Mouse (Mus musculus): ENCODE measurements around the gene Naa20. TPM values are rescaled to one million over a fixed set of nuclear protein-coding genes. Genes with fewer than 3 reads are reported as not detected.

Gene Naa20
- polyA plus RNA-seq, 1 experiment, result 41.7 TPM

DNA sequence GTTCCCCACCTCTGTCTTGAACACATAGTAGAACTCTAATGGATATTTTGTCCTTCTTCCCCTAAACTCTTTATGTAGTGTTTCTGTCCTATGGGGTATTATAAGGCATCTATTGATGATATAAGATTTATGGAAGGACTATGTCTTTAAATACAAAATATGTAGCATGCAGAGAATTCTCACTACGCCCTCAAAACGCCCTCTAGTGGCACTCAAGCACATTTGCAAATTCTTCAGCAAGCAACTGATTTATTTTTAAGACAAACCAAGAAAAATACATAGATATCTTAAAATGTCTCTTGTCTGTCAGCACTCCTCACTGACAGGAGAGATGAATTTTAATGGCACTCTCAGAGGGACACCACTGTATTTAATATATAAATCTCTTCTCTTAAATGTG, 19.5 kb upstream of the Naa20 start:
- H3K79me2 ChIP-seq (ENCODE audit: control insufficient read depth, insufficient read depth), result peaks cover 4% of the 10 kb centered on the region
- peaks cover 25% of the 10 kb centered on the region for H3K36me3 ChIP-seq (ENCODE audit: control insufficient read depth, insufficient read depth)
- H3ac ChIP-seq (ENCODE audit: control insufficient read depth, insufficient read length), result no peak overlapping the region
- no peaks in the 10 kb centered on the region for H3K27me3 ChIP-seq (ENCODE audit: control insufficient read depth, insufficient read depth, insufficient read length)
- TF ChIP-seq REST (IDR thresholded peaks at IDR 0.05; ENCODE audit: insufficient read depth, insufficient read length), result no peak
- no peak for TF ChIP-seq POLR2AphosphoS2 (IDR thresholded peaks at IDR 0.05; ENCODE audit: insufficient read length, low read depth)
- no peak for TF ChIP-seq E2F4 (IDR thresholded peaks at IDR 0.05; ENCODE audit: insufficient read depth)
- TF ChIP-seq TCF3 (IDR thresholded peaks at IDR 0.05; ENCODE audit: insufficient read length, low read depth), result no peak
- TF ChIP-seq MAX (IDR thresholded peaks at IDR 0.05; ENCODE audit: low read depth), result no peak
- no peak for TF ChIP-seq MYOD1 (IDR thresholded peaks at IDR 0.05; ENCODE audit: control insufficient read depth in 1 of 3, insufficient read length in 2 of 3, low read depth in 2 of 3)
- TF ChIP-seq POLR2A (IDR thresholded peaks at IDR 0.05; ENCODE audit: insufficient read length, low read depth), result no peak
- no peak for TF ChIP-seq CEBPB (IDR thresholded peaks at IDR 0.05; ENCODE audit: insufficient read depth, poor library complexity, severe bottlenecking)
- TF ChIP-seq SRF (IDR thresholded peaks at IDR 0.05; ENCODE audit: control insufficient read depth, insufficient read length, low read depth), result no peak
- no peak for TF ChIP-seq MYOG (IDR thresholded peaks at IDR 0.05; ENCODE audit: control insufficient read depth in 1 of 3, insufficient read depth in 1 of 3, insufficient read length in 2 of 3, low read depth in 2 of 3)
- no peak for TF ChIP-seq USF1 (IDR thresholded peaks at IDR 0.05; ENCODE audit: low read depth)
- TF ChIP-seq TCF12 (IDR thresholded peaks at IDR 0.05; ENCODE audit: insufficient read depth, poor library complexity, severe bottlenecking), result no peak
- H3K4me3 ChIP-seq, result no peak overlapping the region
- H3K4me2 ChIP-seq (ENCODE audit: low read depth), result no peak overlapping the region

DNA sequence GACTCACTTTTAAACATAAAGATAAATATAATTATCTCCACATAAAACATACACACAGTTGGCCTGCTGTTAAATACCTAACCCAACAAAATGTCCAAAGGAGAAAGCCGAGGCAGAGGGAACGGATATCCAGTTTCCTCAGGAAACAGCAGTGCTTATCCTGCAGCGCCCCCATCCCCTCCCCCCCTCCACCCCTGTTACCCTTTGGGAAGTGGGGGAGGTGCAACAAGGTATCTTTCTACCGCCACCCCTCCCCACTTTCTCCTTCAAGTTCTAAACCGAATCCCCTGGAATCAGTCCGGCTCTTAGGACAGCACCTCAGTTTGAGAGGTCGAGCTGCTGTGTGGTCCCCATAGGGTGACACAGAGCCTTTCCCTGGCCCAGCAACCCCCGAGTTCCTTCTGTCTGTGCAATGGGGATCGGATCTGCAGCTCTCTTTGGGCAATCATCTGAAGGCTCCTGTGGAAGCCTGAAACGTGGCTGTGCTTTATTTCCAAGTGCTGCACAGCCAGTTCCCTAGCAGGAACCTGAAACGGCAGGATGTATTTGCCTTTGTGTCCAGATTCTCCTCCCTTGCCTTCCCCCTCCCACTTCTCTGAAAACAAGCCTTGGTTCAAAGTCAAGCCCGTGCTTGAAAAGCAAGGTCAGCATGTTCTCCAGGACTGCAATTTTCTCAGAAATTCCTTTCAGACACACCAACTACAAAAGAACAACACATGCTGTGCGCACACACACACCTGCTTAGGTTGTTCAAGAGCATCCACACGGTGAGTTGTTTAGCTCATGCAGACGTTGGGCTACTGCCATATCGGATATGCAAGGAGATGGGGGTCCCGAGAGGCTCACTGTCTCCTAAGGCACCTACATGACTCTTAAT, 17.6 kb upstream of the Naa20 start:
- no peak for TF ChIP-seq MYOG (IDR thresholded peaks at IDR 0.05; ENCODE audit: control insufficient read depth in 1 of 3, insufficient read depth in 1 of 3, insufficient read length in 2 of 3, low read depth in 2 of 3)
- no peak for TF ChIP-seq REST (IDR thresholded peaks at IDR 0.05; ENCODE audit: insufficient read depth, insufficient read length)
- no peak for TF ChIP-seq POLR2A (IDR thresholded peaks at IDR 0.05; ENCODE audit: insufficient read length, low read depth)
- TF ChIP-seq USF1 (IDR thresholded peaks at IDR 0.05; ENCODE audit: low read depth), result no peak
- no peak for TF ChIP-seq E2F4 (IDR thresholded peaks at IDR 0.05; ENCODE audit: insufficient read depth)
- TF ChIP-seq TCF3 (IDR thresholded peaks at IDR 0.05; ENCODE audit: insufficient read length, low read depth), result no peak
- no peak for TF ChIP-seq MYOD1 (IDR thresholded peaks at IDR 0.05; ENCODE audit: control insufficient read depth in 1 of 3, insufficient read length in 2 of 3, low read depth in 2 of 3)
- no peak for TF ChIP-seq TCF12 (IDR thresholded peaks at IDR 0.05; ENCODE audit: insufficient read depth, poor library complexity, severe bottlenecking)
- no peak for TF ChIP-seq POLR2AphosphoS2 (IDR thresholded peaks at IDR 0.05; ENCODE audit: insufficient read length, low read depth)
- no peak for TF ChIP-seq CEBPB (IDR thresholded peaks at IDR 0.05; ENCODE audit: insufficient read depth, poor library complexity, severe bottlenecking)
- no peak for TF ChIP-seq MAX (IDR thresholded peaks at IDR 0.05; ENCODE audit: low read depth)
- no peak for TF ChIP-seq SRF (IDR thresholded peaks at IDR 0.05; ENCODE audit: control insufficient read depth, insufficient read length, low read depth)
- Histone ChIP-seq H3K27me3 (ENCODE audit: control insufficient read depth, insufficient read depth, insufficient read length) (no peaks in the 10 kb centered on the region), H3K36me3 (ENCODE audit: control insufficient read depth, insufficient read depth) (peaks cover 20% of the 10 kb centered on the region), H3ac (ENCODE audit: control insufficient read depth, insufficient read length) (no peak overlapping the region), H3K4me3 (no peak overlapping the region), H3K4me2 (ENCODE audit: low read depth) (no peak overlapping the region), H3K79me2 (ENCODE audit: control insufficient read depth, insufficient read depth) (peaks cover 2% of the 10 kb centered on the region)

DNA sequence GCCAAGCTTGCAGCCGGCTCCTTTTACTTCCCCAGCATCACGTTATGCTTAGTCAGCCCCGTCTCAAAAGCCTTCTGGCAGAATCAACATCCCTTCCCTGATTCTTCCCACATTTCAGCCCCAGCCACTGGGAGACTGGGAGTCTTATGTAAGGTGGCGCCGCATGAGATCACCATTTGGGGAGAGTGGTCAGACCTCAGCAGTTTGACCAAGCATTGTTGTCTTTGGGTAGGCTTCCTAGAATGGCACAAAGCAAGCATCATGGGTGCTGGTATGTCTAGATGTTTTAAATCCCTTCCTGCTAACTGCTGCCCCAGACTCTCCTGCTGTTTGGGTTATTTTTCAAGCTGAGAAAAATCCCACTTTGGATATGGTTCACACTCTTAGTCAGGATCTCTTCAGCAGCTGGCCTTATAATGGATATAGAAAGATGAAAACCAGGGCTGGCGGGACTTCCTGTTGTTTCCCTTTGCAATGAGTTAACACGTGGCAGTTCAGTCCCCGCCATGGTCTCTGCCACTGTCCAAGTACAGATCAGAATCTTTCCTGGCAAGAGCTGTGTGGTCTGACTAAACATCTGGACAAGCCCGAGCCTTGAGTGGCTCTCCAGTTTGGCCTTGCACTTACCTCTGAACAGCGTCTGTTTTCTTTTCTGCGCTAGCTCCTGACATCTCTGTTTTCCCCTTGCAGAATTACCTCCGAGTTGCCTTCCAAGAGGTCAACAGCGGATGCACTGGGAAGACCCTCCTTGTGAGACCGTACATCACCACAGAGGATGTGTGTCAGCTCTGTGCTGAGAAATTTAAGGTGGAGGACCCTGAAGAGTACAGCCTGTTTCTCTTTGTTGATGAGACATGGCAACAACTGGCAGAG, 16.8 kb upstream of the Naa20 start:
- Histone ChIP-seq H3K4me2 (ENCODE audit: low read depth) (no peak overlapping the region), H3ac (ENCODE audit: control insufficient read depth, insufficient read length) (no peak overlapping the region), H3K27me3 (ENCODE audit: control insufficient read depth, insufficient read depth, insufficient read length) (no peaks in the 10 kb centered on the region), H3K4me3 (no peak overlapping the region), H3K79me2 (ENCODE audit: control insufficient read depth, insufficient read depth) (no peaks in the 10 kb centered on the region), H3K36me3 (ENCODE audit: control insufficient read depth, insufficient read depth) (peaks cover 20% of the 10 kb centered on the region)
- TF ChIP-seq MYOD1 (IDR thresholded peaks at IDR 0.05; ENCODE audit: control insufficient read depth in 1 of 3, insufficient read length in 2 of 3, low read depth in 2 of 3) (no peak), CEBPB (IDR thresholded peaks at IDR 0.05; ENCODE audit: insufficient read depth, poor library complexity, severe bottlenecking) (no peak), USF1 (IDR thresholded peaks at IDR 0.05; ENCODE audit: low read depth) (no peak), POLR2AphosphoS2 (IDR thresholded peaks at IDR 0.05; ENCODE audit: insufficient read length, low read depth) (no peak), E2F4 (IDR thresholded peaks at IDR 0.05; ENCODE audit: insufficient read depth) (no peak), SRF (IDR thresholded peaks at IDR 0.05; ENCODE audit: control insufficient read depth, insufficient read length, low read depth) (no peak)

DNA sequence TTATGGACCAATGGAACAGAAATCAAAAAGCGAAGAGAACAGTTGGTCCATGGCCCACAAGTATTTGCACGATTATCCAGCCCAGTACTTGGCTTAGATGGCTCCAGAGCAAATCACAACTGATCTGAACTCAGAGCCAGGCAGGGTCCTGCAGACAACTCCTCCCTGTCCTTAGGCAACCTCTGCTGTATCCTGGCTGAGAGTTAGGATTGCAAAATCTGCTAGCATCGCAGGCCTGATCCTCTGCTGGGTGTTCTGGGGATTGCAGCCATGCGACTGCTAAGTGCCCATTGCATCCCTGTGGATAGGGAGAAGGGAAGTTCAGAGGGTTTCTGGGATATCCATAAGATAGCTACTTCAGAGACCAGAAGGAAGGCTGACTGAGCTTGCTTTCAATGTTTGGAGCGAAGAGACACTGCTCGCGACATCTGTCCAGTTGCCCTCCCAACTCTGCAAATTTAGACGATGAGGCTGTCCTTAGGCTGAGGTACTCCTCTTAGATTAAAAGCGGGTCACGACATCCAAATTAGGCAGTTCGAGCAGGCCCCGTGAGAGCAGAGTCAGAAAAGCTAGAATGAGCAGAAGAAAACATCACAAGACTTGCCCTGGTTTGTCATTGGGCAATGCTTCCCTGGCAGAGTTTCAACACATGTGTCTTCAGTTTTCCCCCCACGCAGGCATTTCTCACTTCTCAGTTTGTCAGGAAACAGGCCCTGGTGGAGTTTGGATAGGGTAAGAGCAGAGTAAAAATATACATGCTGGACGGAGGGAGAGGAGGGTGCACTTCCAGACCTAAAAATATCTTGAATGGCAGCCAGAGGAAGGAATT, 13.7 kb upstream of the Naa20 start:
- Histone ChIP-seq H3ac (ENCODE audit: control insufficient read depth, insufficient read length) (no peak overlapping the region), H3K4me2 (ENCODE audit: low read depth) (no peak overlapping the region), H3K36me3 (ENCODE audit: control insufficient read depth, insufficient read depth) (peaks cover 20% of the 10 kb centered on the region), H3K4me3 (no peak overlapping the region), H3K79me2 (ENCODE audit: control insufficient read depth, insufficient read depth) (no peaks in the 10 kb centered on the region), H3K27me3 (ENCODE audit: control insufficient read depth, insufficient read depth, insufficient read length) (no peaks in the 10 kb centered on the region)
- TF ChIP-seq MYOD1 (IDR thresholded peaks at IDR 0.05; ENCODE audit: control insufficient read depth in 1 of 3, insufficient read length in 2 of 3, low read depth in 2 of 3), result no peak
- no peak for TF ChIP-seq E2F4 (IDR thresholded peaks at IDR 0.05; ENCODE audit: insufficient read depth)
- TF ChIP-seq TCF12 (IDR thresholded peaks at IDR 0.05; ENCODE audit: insufficient read depth, poor library complexity, severe bottlenecking), result no peak
- TF ChIP-seq MYOG (IDR thresholded peaks at IDR 0.05; ENCODE audit: control insufficient read depth in 1 of 3, insufficient read depth in 1 of 3, insufficient read length in 2 of 3, low read depth in 2 of 3), result no peak
